Mouse (Mus musculus): Measurements from ENCODE around the gene Irf5. TPM values are rescaled to one million over a fixed set of nuclear protein-coding genes. Genes with fewer than 3 reads are reported as not detected.

Gene Irf5
- 16.5 and 16.6 TPM in 2 replicates for polyA plus RNA-seq (2012; rRNA removed)

GRCm38 (mm10) chr6:29526281-29527251 is at the start of gene Irf5:
TSS of gene Irf5 (plus strand) at chr6:29526625.

DNA sequence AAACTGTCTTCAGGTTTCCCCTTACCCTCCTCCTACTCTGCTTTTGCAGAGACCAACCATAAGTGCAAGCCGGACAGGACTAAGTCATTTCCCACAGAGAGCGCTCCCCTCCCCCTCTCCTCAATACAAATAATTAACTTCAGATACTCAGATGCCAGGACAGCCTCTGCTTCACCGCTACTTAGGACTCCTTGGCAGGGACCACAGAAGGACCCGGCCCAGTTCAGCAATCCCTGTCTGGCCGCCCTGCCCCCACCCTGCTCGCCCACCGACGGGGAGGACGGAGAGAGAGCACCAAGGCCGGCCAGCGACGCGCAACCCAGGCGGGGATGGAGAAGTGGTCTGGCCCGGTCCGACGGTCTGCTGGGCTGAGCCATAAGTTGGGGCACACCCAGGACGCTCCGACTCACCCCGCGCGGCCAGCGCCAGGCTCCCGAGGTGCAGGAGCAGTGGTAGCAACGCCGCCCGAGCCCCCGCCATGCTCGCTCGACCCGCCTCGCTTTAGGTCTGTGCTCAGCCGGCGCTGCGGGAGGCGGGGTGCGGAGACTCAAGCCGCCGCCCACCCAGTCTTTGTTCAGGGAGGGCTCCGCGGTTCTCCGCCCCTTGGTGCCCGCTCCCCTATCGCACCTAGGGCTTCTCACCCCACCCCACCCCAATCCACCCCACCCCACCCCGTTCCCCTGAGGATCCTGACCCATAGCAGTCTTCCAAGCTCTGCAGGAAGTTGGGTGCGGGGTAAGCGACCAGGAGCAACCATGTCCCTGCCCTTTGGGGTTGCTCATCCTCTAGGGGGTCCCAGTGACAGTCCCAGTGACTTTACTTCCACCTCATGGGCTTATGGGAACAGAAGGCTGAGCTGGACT is 18.7 kb upstream of the Irf5 start, which contains the start of gene Kcp:
Kcp (minus strand) TSS at position 506 of the 863 bp plus-strand sequence.

Other genes with a start within 250 kb of the Irf5 start
- gene Fam71f2, start 247.0 kb upstream of the Irf5 start, polyA plus RNA-seq (2012; rRNA removed), result 0.41 and 0.78 TPM in 2 replicates
- gene Fam71f1, start 207.5 kb upstream of the Irf5 start, polyA plus RNA-seq (2012; rRNA removed), result not detected in 2 replicates
- gene Calu, start 178.6 kb upstream of the Irf5 start, polyA plus RNA-seq (2012; rRNA removed), result 25.7 and 30.6 TPM in 2 replicates
- 0.68 and 1.1 TPM in 2 replicates for gene Opn1sw, start 138.2 kb upstream of the Irf5 start, polyA plus RNA-seq (2012; rRNA removed)
- 5.4 and 5.8 TPM in 2 replicates for gene Ccdc136, start 130.3 kb upstream of the Irf5 start, polyA plus RNA-seq (2012; rRNA removed)
- gene Flnc, start 93.4 kb upstream of the Irf5 start, polyA plus RNA-seq (2012; rRNA removed), result 25.2 and 42.0 TPM in 2 replicates
- gene Atp6v1f, start 58.9 kb upstream of the Irf5 start, polyA plus RNA-seq (2012; rRNA removed), result 194 and 270 TPM in 2 replicates
- gene Atp6v1fnb, start 55.2 kb upstream of the Irf5 start, polyA plus RNA-seq (2012; rRNA removed), result not detected in 2 replicates
- 14.1 and 15.6 TPM in 2 replicates for gene Kcp, start 18.7 kb upstream of the Irf5 start, polyA plus RNA-seq (2012; rRNA removed)
- gene Tnpo3, start 83.3 kb downstream of the Irf5 start, polyA plus RNA-seq (2012; rRNA removed), result 36.1 and 60.5 TPM in 2 replicates
- gene Tspan33, start 167.6 kb downstream of the Irf5 start, polyA plus RNA-seq (2012; rRNA removed), result 33.6 and 36.2 TPM in 2 replicates
- 33.6 and 34.4 TPM in 2 replicates for gene Smo, start 208.9 kb downstream of the Irf5 start, polyA plus RNA-seq (2012; rRNA removed)
- 231 and 289 TPM in 2 replicates for gene Ahcyl2, start 241.4 kb downstream of the Irf5 start, polyA plus RNA-seq (2012; rRNA removed)

Measured in colon, adult 2 months (tissue).